Mouse (Mus musculus) embryo, embryonic 10 days (tissue): Measurements from ENCODE around the gene Mt4.

Experiments
- DNase-seq: peaks from one replicate; pipeline ENCODE4 v3.0.0-alpha.2; 2015; ENCODE audit warnings: low spot score

Gene Mt4

GRCm38 (mm10) chr8:94136933-94137332 is at the start of gene Mt4:
TSS of gene Mt4 (plus strand) at chr8:94137197.
- DNase-seq = no peak

GRCm38 (mm10) chr8:94087964-94088363 is 49.0 kb upstream of the Mt4 start:
- no peak for DNase-seq

- DNase-seq = no peak
These were observed 47.3 kb upstream of the Mt4 start for GRCm38 (mm10) chr8:94089715-94090114.

GRCm38 (mm10) chr8:94092848-94093247 is 44.1 kb upstream of the Mt4 start:
- no peak for DNase-seq

- no peak for DNase-seq
These were observed 42.7 kb upstream of the Mt4 start for GRCm38 (mm10) chr8:94094281-94094680.

GRCm38 (mm10) chr8:94098081-94098974 is 38.7 kb upstream of the Mt4 start, which contains the start of gene Bbs2:
TSS of gene Bbs2 (minus strand) at chr8:94098928.
- DNase-seq = peak; percentile 100

GRCm38 (mm10) chr8:94098996-94099395 is 38.0 kb upstream of the Mt4 start:
- DNase-seq = no peak

GRCm38 (mm10) chr8:94104146-94104545 is 32.9 kb upstream of the Mt4 start:
- DNase-seq = no peak

- no peak for DNase-seq
These were observed 29.1 kb upstream of the Mt4 start for GRCm38 (mm10) chr8:94107871-94108270.

GRCm38 (mm10) chr8:94109396-94109795 is 27.6 kb upstream of the Mt4 start:
- DNase-seq = no peak

- no peak for DNase-seq
These were observed 27.2 kb upstream of the Mt4 start for GRCm38 (mm10) chr8:94109835-94110234.

- DNase-seq = no peak
These were observed 26.3 kb upstream of the Mt4 start for GRCm38 (mm10) chr8:94110526-94111177.

- DNase-seq = no peak
These were observed 23.6 kb upstream of the Mt4 start for GRCm38 (mm10) chr8:94113435-94113834.

GRCm38 (mm10) chr8:94113972-94114371 is 23.0 kb upstream of the Mt4 start:
- DNase-seq = no peak

GRCm38 (mm10) chr8:94118776-94119430 is 18.1 kb upstream of the Mt4 start:
- peak; percentile 84 for DNase-seq

- DNase-seq = no peak
These were observed 15.4 kb upstream of the Mt4 start for GRCm38 (mm10) chr8:94121625-94122024.

- DNase-seq = no peak
These were observed 14.1 kb upstream of the Mt4 start for GRCm38 (mm10) chr8:94122711-94123468.

- DNase-seq = no peak
These were observed 9.3 kb upstream of the Mt4 start for GRCm38 (mm10) chr8:94127711-94128110.

- no peak for DNase-seq
These were observed 7.7 kb upstream of the Mt4 start for GRCm38 (mm10) chr8:94129133-94129789.

GRCm38 (mm10) chr8:94130126-94130525 is 6.9 kb upstream of the Mt4 start:
- no peak for DNase-seq

GRCm38 (mm10) chr8:94132096-94132495 is 4.9 kb upstream of the Mt4 start:
- no peak for DNase-seq
